Mouse (Mus musculus): ENCODE data around the gene Hras. TPM values are rescaled to one million over a fixed set of nuclear protein-coding genes. Genes with fewer than 3 reads are reported as not detected.

Hras gene
- polyA plus RNA-seq, 1 experiment from 2014 or later, result 118 TPM

- 87% methylated on average over 12 of the region's 12 CpGs for WGBS
- Histone ChIP-seq H3K9ac (no peak overlapping the region), H3K9me3 (no peaks in the 10 kb centered on the region), H3K4me3 (no peak overlapping the region), H3K27ac (no peak overlapping the region), H3K4me2 (no peak overlapping the region), H3K27me3 (no peaks in the 10 kb centered on the region), H3K4me1 (replicated peaks) (peaks cover 9% of the 10 kb centered on the region), H3K36me3 (no peaks in the 10 kb centered on the region)
- ATAC-seq (ENCODE audit: low FRiP score), result no peak
These were observed 16.3 kb upstream of the Hras start for GRCm38 (mm10) chr7:141210137-141210536.

- no peak overlapping the region for H3K4me2 ChIP-seq
- H3K27ac ChIP-seq, result no peak overlapping the region
- no peak for ATAC-seq (ENCODE audit: low FRiP score)
- H3K36me3 ChIP-seq, result no peaks in the 10 kb centered on the region
- H3K9me3 ChIP-seq, result no peaks in the 10 kb centered on the region
- H3K9ac ChIP-seq, result peak overlapping the region; percentile 43; the same call in 1 of the 2 replicates
- H3K27me3 ChIP-seq, result no peaks in the 10 kb centered on the region
- no peak overlapping the region for H3K4me3 ChIP-seq
- WGBS, result 73% methylated on average over 3 of the region's 3 CpGs
- H3K4me1 ChIP-seq (replicated peaks), result 0 out of 2 replicates have a peak, but pooled peaks cover 3% of the 10 kb centered on the region
These were observed 15.7 kb upstream of the Hras start for GRCm38 (mm10) chr7:141209526-141209925.

- Histone ChIP-seq H3K9ac (no peak overlapping the region), H3K4me3 (no peak overlapping the region), H3K36me3 (no peaks in the 10 kb centered on the region), H3K9me3 (no peaks in the 10 kb centered on the region), H3K27ac (no peak overlapping the region), H3K27me3 (no peaks in the 10 kb centered on the region), H3K4me2 (no peak overlapping the region), H3K4me1 (replicated peaks) (no peaks in the 10 kb centered on the region)
- ATAC-seq (ENCODE audit: low FRiP score), result no peak
- 95% methylated on average over 18 of the region's 18 CpGs for WGBS
These were observed 12.6 kb upstream of the Hras start for GRCm38 (mm10) chr7:141206182-141206937.

- Histone ChIP-seq H3K4me3 (no peak overlapping the region), H3K4me1 (replicated peaks) (no peaks in the 10 kb centered on the region), H3K27me3 (no peaks in the 10 kb centered on the region), H3K4me2 (no peak overlapping the region), H3K9ac (no peak overlapping the region), H3K36me3 (no peaks in the 10 kb centered on the region), H3K27ac (no peak overlapping the region), H3K9me3 (no peaks in the 10 kb centered on the region)
- no peak for ATAC-seq (ENCODE audit: low FRiP score)
- WGBS, result 96% methylated on average over 5 of the region's 5 CpGs
These were observed 11.7 kb upstream of the Hras start for GRCm38 (mm10) chr7:141205504-141205903.

GRCm38 (mm10) chr7:141204546-141204945 is 10.7 kb upstream of the Hras start:
- no peaks in the 10 kb centered on the region for H3K27me3 ChIP-seq
- no peaks in the 10 kb centered on the region for H3K4me1 ChIP-seq (replicated peaks)
- ATAC-seq (ENCODE audit: low FRiP score), result no peak
- no peaks in the 10 kb centered on the region for H3K36me3 ChIP-seq
- no peak overlapping the region for H3K27ac ChIP-seq
- no peak overlapping the region for H3K4me3 ChIP-seq
- no peak overlapping the region for H3K9ac ChIP-seq
- H3K9me3 ChIP-seq, result no peaks in the 10 kb centered on the region
- H3K4me2 ChIP-seq, result no peak overlapping the region
- WGBS, result 84% methylated on average over 3 of the region's 3 CpGs

GRCm38 (mm10) chr7:141198121-141198520 is 4.3 kb upstream of the Hras start:
- no peak overlapping the region for H3K27ac ChIP-seq
- H3K4me1 ChIP-seq (replicated peaks), result peaks cover 17% of the 10 kb centered on the region
- no peak overlapping the region for H3K4me2 ChIP-seq
- 93% methylated on average over 4 of the region's 4 CpGs for WGBS
- H3K4me3 ChIP-seq, result no peak overlapping the region
- ATAC-seq (ENCODE audit: low FRiP score), result no peak
- no peak overlapping the region for H3K9ac ChIP-seq
- no peaks in the 10 kb centered on the region for H3K9me3 ChIP-seq
- H3K27me3 ChIP-seq, result no peaks in the 10 kb centered on the region
- H3K36me3 ChIP-seq, result 0 out of 2 replicates have a peak, but pooled peaks cover 2% of the 10 kb centered on the region

GRCm38 (mm10) chr7:141196619-141197282 is 2.9 kb upstream of the Hras start:
- ATAC-seq (ENCODE audit: low FRiP score), result no peak
- no peaks in the 10 kb centered on the region for H3K9me3 ChIP-seq
- H3K4me1 ChIP-seq (replicated peaks), result peaks cover 31% of the 10 kb centered on the region
- WGBS, result 96% methylated on average over 8 of the region's 8 CpGs
- H3K9ac ChIP-seq, result no peak overlapping the region
- no peak overlapping the region for H3K27ac ChIP-seq
- H3K4me2 ChIP-seq, result no peak overlapping the region
- peaks cover 8% of the 10 kb centered on the region for H3K36me3 ChIP-seq
- H3K27me3 ChIP-seq, result no peaks in the 10 kb centered on the region
- H3K4me3 ChIP-seq, result no peak overlapping the region

- H3K27ac ChIP-seq, result no peak overlapping the region
- H3K4me2 ChIP-seq, result peak overlapping the region; percentile 96
- peak overlapping the region; percentile 43 for H3K9ac ChIP-seq
- no peaks in the 10 kb centered on the region for H3K9me3 ChIP-seq
- 0 out of 2 replicates have a peak overlapping the region, but pooled peaks have one; percentile 91 for H3K4me3 ChIP-seq
- no peaks in the 10 kb centered on the region for H3K27me3 ChIP-seq
- WGBS, result 97% methylated on average over 2 of the region's 2 CpGs
- peaks cover 18% of the 10 kb centered on the region for H3K36me3 ChIP-seq
- ATAC-seq (ENCODE audit: low FRiP score), result no peak
- peaks cover 35% of the 10 kb centered on the region for H3K4me1 ChIP-seq (replicated peaks)
These were observed 1.9 kb upstream of the Hras start for GRCm38 (mm10) chr7:141195754-141196153.

- peak overlapping the region; percentile 96 for H3K4me2 ChIP-seq
- under 1% methylated on average over 28 of the region's 28 CpGs for WGBS
- H3K27ac ChIP-seq, result peak overlapping the region; percentile 86
These were observed 1.0 kb upstream of the Hras start for GRCm38 (mm10) chr7:141194830-141195229.

GRCm38 (mm10) chr7:141194409-141194808 is 604 bp upstream of the Hras start:
- ATAC-seq (ENCODE audit: low FRiP score), result no peak
- WGBS, result under 1% methylated on average over 23 of the region's 23 CpGs

More at GRCm38 (mm10) chr7:141194830-141195229, 1.0 kb upstream of the Hras start:
- peak; percentile 32 for ATAC-seq (ENCODE audit: low FRiP score)
- peak overlapping the region; percentile 91 for H3K4me3 ChIP-seq
- H3K4me1 ChIP-seq (replicated peaks), result peaks cover 35% of the 10 kb centered on the region
- H3K27me3 ChIP-seq, result no peaks in the 10 kb centered on the region
- H3K9me3 ChIP-seq, result no peaks in the 10 kb centered on the region
- peak overlapping the region; percentile 74 for H3K9ac ChIP-seq
- peaks cover 28% of the 10 kb centered on the region for H3K36me3 ChIP-seq

GRCm38 (mm10) chr7:141193348-141193856 is 403 bp downstream of the Hras start:
- Histone ChIP-seq H3K27me3 (no peaks in the 10 kb centered on the region), H3K9ac (peak overlapping the region; percentile 96), H3K4me1 (replicated peaks) (peaks cover 35% of the 10 kb centered on the region), H3K36me3 (peaks cover 40% of the 10 kb centered on the region), H3K4me2 (peak overlapping the region; percentile 97), H3K9me3 (no peaks in the 10 kb centered on the region), H3K4me3 (peak overlapping the region; percentile 91), H3K27ac (peak overlapping the region; percentile 87)
- 0% methylated on average over 35 of the region's 43 CpGs for WGBS
- ATAC-seq (ENCODE audit: low FRiP score), result peak; percentile 1

More at GRCm38 (mm10) chr7:141194409-141194808, 604 bp upstream of the Hras start:
- Histone ChIP-seq H3K9ac (peak overlapping the region; percentile 74), H3K27me3 (no peaks in the 10 kb centered on the region), H3K4me2 (peak overlapping the region; percentile 96), H3K9me3 (no peaks in the 10 kb centered on the region), H3K4me3 (peak overlapping the region; percentile 91), H3K27ac (peak overlapping the region; percentile 86), H3K36me3 (peaks cover 32% of the 10 kb centered on the region), H3K4me1 (replicated peaks) (peaks cover 35% of the 10 kb centered on the region)

GRCm38 (mm10) chr7:141192776-141193347 is 943 bp downstream of the Hras start:
- Histone ChIP-seq H3K27ac (peak overlapping the region; percentile 87), H3K4me3 (peak overlapping the region; percentile 91), H3K36me3 (peaks cover 38% of the 10 kb centered on the region), H3K4me1 (replicated peaks) (peaks cover 35% of the 10 kb centered on the region), H3K9ac (peak overlapping the region; percentile 96), H3K27me3 (no peaks in the 10 kb centered on the region), H3K9me3 (no peaks in the 10 kb centered on the region), H3K4me2 (peak overlapping the region; percentile 97)
- no peak for ATAC-seq (ENCODE audit: low FRiP score)
- WGBS, result 26% methylated on average over 12 of the region's 12 CpGs

Data from hindbrain, embryonic 13.5 days (tissue).